In the genomic region with DNA sequence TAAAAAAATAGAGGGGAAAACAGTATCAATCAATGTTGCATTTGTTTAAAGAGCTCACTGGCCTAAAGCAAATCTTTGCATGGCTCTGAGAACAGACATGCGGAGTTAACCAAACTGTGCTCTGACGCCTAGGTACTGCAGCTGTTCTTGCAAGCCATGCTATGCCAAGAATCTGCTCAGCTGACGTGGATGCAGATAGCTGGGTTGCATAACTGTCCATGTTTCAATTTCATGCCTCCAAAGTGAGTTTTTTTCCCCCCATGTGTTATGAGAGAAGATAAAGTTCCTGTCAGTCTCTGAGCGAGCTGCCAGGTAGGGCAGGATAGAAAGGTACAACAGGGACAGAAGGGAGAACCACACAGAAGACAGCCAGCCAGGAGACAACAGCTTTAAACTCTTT, we compare ENCODE assay signal across 8 mouse cellular contexts. TPM values are rescaled to one million over a fixed set of nuclear protein-coding genes. Genes with fewer than 3 reads are reported as not detected.
A peak's percentile ranks its signal among the peaks of the same experiment; 100 is the strongest.
DNase-seq lines count a peak whose midpoint lies in the region.

No protein-coding gene starts in this region.

- peak; percentile 46 for DNase-seq in left cerebral cortex, adult 11 months (ENCODE audit: low spot score)
- no peak for DNase-seq in left cerebral cortex, postnatal 10 days (ENCODE audit: extremely low spot score in 1 of 2, low spot score in 2 of 2)
- peak; percentile 53 for DNase-seq in gastrocnemius, postnatal 25 days
- peak; percentile 65 to 73 for DNase-seq in heart, postnatal 10 days
- DNase-seq in lung, postnatal 10 days: peak; percentile 31
- DNase-seq in urinary bladder, postnatal 36 days (ENCODE audit: low spot score in 2 of 2): no peak
- no peak for DNase-seq in ovary, postnatal 10 days (ENCODE audit: low spot score)
- no peak for DNase-seq in cerebellum, adult 9-10 months

- intact Hi-C loops in left cerebral cortex, postnatal 10 days (cut with DNase I): no loop called here
- intact Hi-C loops in heart, postnatal 10 days (cut with DNase I): loop anchor here (5.0 kb wide), 1 partner anchor 68 kb away; no protein-coding TSS in a partner anchor

RNA-seq across cellular contexts. Expression of a gene that starts 44.2 kb away (rescaled TPM):
- under 1 TPM in 1 of 2 experiments, not detected in 1; 0.28 TPM for total RNA-seq in left cerebral cortex, postnatal 10 days (2021)
- total RNA-seq in gastrocnemius, postnatal 25 days (2021): 1 to 10 TPM; 3.0 to 3.2 TPM
- 1 to 10 TPM; 1.7 to 1.9 TPM for total RNA-seq in heart, postnatal 10 days (2021)

Comparison
In these comparisons a context has a peak if more than half of its experiments do, and no peak if none do; other contexts are left out.
1. DNase-seq: peak in left cerebral cortex, adult 11 months (single experiment), gastrocnemius, postnatal 25 days (single experiment), heart, postnatal 10 days (2 of 2) and lung, postnatal 10 days (single experiment); none in left cerebral cortex, postnatal 10 days (0 of 2), urinary bladder, postnatal 36 days (0 of 2), ovary, postnatal 10 days (single experiment) and cerebellum, adult 9-10 months (single experiment).